Mouse (Mus musculus): ENCODE results near the gene Tekt4. TPM values are rescaled to one million over a fixed set of nuclear protein-coding genes. Genes with fewer than 3 reads are reported as not detected.

The Tekt4 gene
- polyA plus RNA-seq, 1 experiment from 2014 or later, result not detected

GRCm38 (mm10) chr17:25511876-25512275 is 57.5 kb downstream of the Tekt4 start:
- no peak overlapping the region for H3K27ac ChIP-seq
- H3K36me3 ChIP-seq, result no peaks in the 10 kb centered on the region
- H3K27me3 ChIP-seq, result peaks cover 16% of the 10 kb centered on the region
- H3K9ac ChIP-seq (replicated peaks), result no peak overlapping the region
- H3K4me3 ChIP-seq (replicated peaks), result no peak overlapping the region
- 78% methylated on average over 3 of the region's 3 CpGs for WGBS
- no peak for ATAC-seq (ENCODE audit: insufficient number of reproducible peaks, insufficient read depth, low FRiP score, low TSS enrichment, low read depth)
- peaks cover 9% of the 10 kb centered on the region for H3K4me1 ChIP-seq (replicated peaks)
- no peak overlapping the region for H3K4me2 ChIP-seq
- H3K9me3 ChIP-seq, result no peaks in the 10 kb centered on the region

- ATAC-seq (ENCODE audit: insufficient number of reproducible peaks, insufficient read depth, low FRiP score, low TSS enrichment, low read depth), result no peak
- peaks cover 8% of the 10 kb centered on the region; the same call in 1 of the 2 replicates for H3K27me3 ChIP-seq
- no peaks in the 10 kb centered on the region for H3K9me3 ChIP-seq
- no peak overlapping the region for H3K4me2 ChIP-seq
- no peak overlapping the region for H3K9ac ChIP-seq (replicated peaks)
- no peak overlapping the region for H3K4me3 ChIP-seq (replicated peaks)
- H3K27ac ChIP-seq, result no peak overlapping the region
- H3K36me3 ChIP-seq, result no peaks in the 10 kb centered on the region
- H3K4me1 ChIP-seq (replicated peaks), result peaks cover 14% of the 10 kb centered on the region
- 93% methylated on average over 2 of the region's 2 CpGs for whole genome bisulfite sequencing
Measured at GRCm38 (mm10) chr17:25514055-25514454, 59.6 kb downstream of the Tekt4 start.

- no peak overlapping the region for H3K4me3 ChIP-seq (replicated peaks)
- peaks cover 31% of the 10 kb centered on the region for H3K4me1 ChIP-seq (replicated peaks)
- H3K27ac ChIP-seq, result 0 out of 2 replicates have a peak overlapping the region, but pooled peaks have one; percentile 12
- WGBS, result 23% methylated on average over 5 of the region's 5 CpGs
- H3K36me3 ChIP-seq, result no peaks in the 10 kb centered on the region
- no peak for ATAC-seq (ENCODE audit: insufficient number of reproducible peaks, insufficient read depth, low FRiP score, low TSS enrichment, low read depth)
- no peaks in the 10 kb centered on the region; the same call in 1 of the 2 replicates for H3K27me3 ChIP-seq
- H3K9ac ChIP-seq (replicated peaks), result no peak overlapping the region
- no peaks in the 10 kb centered on the region for H3K9me3 ChIP-seq
- H3K4me2 ChIP-seq, result no peak overlapping the region
Measured at GRCm38 (mm10) chr17:25516315-25516714, 61.9 kb downstream of the Tekt4 start.

GRCm38 (mm10) chr17:25518144-25518543 is 63.7 kb downstream of the Tekt4 start:
- H3K9ac ChIP-seq (replicated peaks), result no peak overlapping the region
- no peaks in the 10 kb centered on the region for H3K9me3 ChIP-seq
- peaks cover 31% of the 10 kb centered on the region for H3K4me1 ChIP-seq (replicated peaks)
- H3K4me2 ChIP-seq, result no peak overlapping the region
- no peaks in the 10 kb centered on the region for H3K36me3 ChIP-seq
- no peaks in the 10 kb centered on the region; the same call in 1 of the 2 replicates for H3K27me3 ChIP-seq
- no peak for ATAC-seq (ENCODE audit: insufficient number of reproducible peaks, insufficient read depth, low FRiP score, low TSS enrichment, low read depth)
- H3K27ac ChIP-seq, result no peak overlapping the region
- no peak overlapping the region for H3K4me3 ChIP-seq (replicated peaks)
- 94% methylated on average over 17 of the region's 17 CpGs for WGBS

GRCm38 (mm10) chr17:25519511-25519910 is 65.1 kb downstream of the Tekt4 start:
- no peak overlapping the region for H3K9ac ChIP-seq (replicated peaks)
- peaks cover 31% of the 10 kb centered on the region for H3K4me1 ChIP-seq (replicated peaks)
- no peak for ATAC-seq (ENCODE audit: insufficient number of reproducible peaks, insufficient read depth, low FRiP score, low TSS enrichment, low read depth)

GRCm38 (mm10) chr17:25520492-25520891 is 66.1 kb downstream of the Tekt4 start:
- H3K27me3 ChIP-seq, result no peaks in the 10 kb centered on the region
- no peak overlapping the region for H3K4me3 ChIP-seq (replicated peaks)
- H3K9me3 ChIP-seq, result no peaks in the 10 kb centered on the region
- peaks cover 31% of the 10 kb centered on the region for H3K4me1 ChIP-seq (replicated peaks)
- H3K36me3 ChIP-seq, result no peaks in the 10 kb centered on the region
- ATAC-seq (ENCODE audit: insufficient number of reproducible peaks, insufficient read depth, low FRiP score, low TSS enrichment, low read depth), result no peak
- 15% methylated on average over 9 of the region's 9 CpGs for WGBS
- H3K27ac ChIP-seq, result peak overlapping the region; percentile 57; the same call in 1 of the 2 replicates
- H3K4me2 ChIP-seq, result 0 out of 2 replicates have a peak overlapping the region, but pooled peaks have one; percentile 17
- no peak overlapping the region for H3K9ac ChIP-seq (replicated peaks)

More at GRCm38 (mm10) chr17:25519511-25519910, 65.1 kb downstream of the Tekt4 start:
- Histone ChIP-seq H3K27ac (0 out of 2 replicates have a peak overlapping the region, but pooled peaks have one; percentile 7), H3K27me3 (no peaks in the 10 kb centered on the region; the same call in 1 of the 2 replicates), H3K36me3 (no peaks in the 10 kb centered on the region), H3K9me3 (no peaks in the 10 kb centered on the region), H3K4me2 (no peak overlapping the region), H3K4me3 (replicated peaks) (no peak overlapping the region)
- WGBS, result 95% methylated on average over 5 of the region's 5 CpGs

GRCm38 (mm10) chr17:25522080-25522479 is 67.7 kb downstream of the Tekt4 start:
- H3K36me3 ChIP-seq, result no peaks in the 10 kb centered on the region
- peaks cover 20% of the 10 kb centered on the region for H3K4me1 ChIP-seq (replicated peaks)
- H3K9ac ChIP-seq (replicated peaks), result no peak overlapping the region
- no peaks in the 10 kb centered on the region for H3K27me3 ChIP-seq
- no peak overlapping the region for H3K27ac ChIP-seq
- WGBS, result 67% methylated on average over 12 of the region's 12 CpGs
- H3K9me3 ChIP-seq, result no peaks in the 10 kb centered on the region
- H3K4me3 ChIP-seq (replicated peaks), result no peak overlapping the region
- ATAC-seq (ENCODE audit: insufficient number of reproducible peaks, insufficient read depth, low FRiP score, low TSS enrichment, low read depth), result no peak
- no peak overlapping the region for H3K4me2 ChIP-seq

Other genes with a start within 250 kb of the Tekt4 start
- 30.4 and 34.0 TPM in 2 replicates for gene Gnptg, start 214.5 kb upstream of the Tekt4 start, polyA plus RNA-seq (2016; fragmentation: Nextera tagmentation; extraction: Ambion mirVana)
- gene Tsr3, start 214.4 kb upstream of the Tekt4 start, polyA plus RNA-seq (2016; fragmentation: Nextera tagmentation; extraction: Ambion mirVana), result 63.8 and 66.4 TPM in 2 replicates
- 1.6 and 2.5 TPM in 2 replicates for gene Baiap3, start 198.3 kb upstream of the Tekt4 start, polyA plus RNA-seq (2016; fragmentation: Nextera tagmentation; extraction: Ambion mirVana)
- gene Ube2i, start 180.0 kb upstream of the Tekt4 start, polyA plus RNA-seq (2016; fragmentation: Nextera tagmentation; extraction: Ambion mirVana), result 811 and 887 TPM in 2 replicates
- gene Prss34, start 156.2 kb upstream of the Tekt4 start, polyA plus RNA-seq (2016; fragmentation: Nextera tagmentation; extraction: Ambion mirVana), result not detected in 2 replicates
- gene Prss28, start 146.0 kb upstream of the Tekt4 start, polyA plus RNA-seq (2016; fragmentation: Nextera tagmentation; extraction: Ambion mirVana), result not detected in 2 replicates
- not detected in 2 replicates for gene Prss29, start 136.0 kb upstream of the Tekt4 start, polyA plus RNA-seq (2016; fragmentation: Nextera tagmentation; extraction: Ambion mirVana)
- not detected in 2 replicates for gene Tpsab1, start 109.1 kb upstream of the Tekt4 start, polyA plus RNA-seq (2016; fragmentation: Nextera tagmentation; extraction: Ambion mirVana)
- not detected in 2 replicates for gene Tpsb2, start 88.3 kb upstream of the Tekt4 start, polyA plus RNA-seq (2016; fragmentation: Nextera tagmentation; extraction: Ambion mirVana)
- 0.70 TPM in 1 of 2 replicates, not detected in the other for gene Tpsg1, start 85.3 kb upstream of the Tekt4 start, polyA plus RNA-seq (2016; fragmentation: Nextera tagmentation; extraction: Ambion mirVana)
- 10.1 and 11.6 TPM in 2 replicates for gene Cacna1h, start 20.8 kb upstream of the Tekt4 start, polyA plus RNA-seq (2016; fragmentation: Nextera tagmentation; extraction: Ambion mirVana)
- 0.24 and 0.29 TPM in 2 replicates for gene Sstr5, start 42.7 kb downstream of the Tekt4 start, polyA plus RNA-seq (2016; fragmentation: Nextera tagmentation; extraction: Ambion mirVana)
- 10.1 and 11.1 TPM in 2 replicates for gene Sox8, start 116.1 kb downstream of the Tekt4 start, polyA plus RNA-seq (2016; fragmentation: Nextera tagmentation; extraction: Ambion mirVana)
- 27.9 and 28.9 TPM in 2 replicates for gene Lmf1, start 124.5 kb downstream of the Tekt4 start, polyA plus RNA-seq (2016; fragmentation: Nextera tagmentation; extraction: Ambion mirVana)